Mouse (Mus musculus) spleen, adult 18-20 months (tissue): ENCODE measurements around the gene Aldoc.

Experiments
- DNase-seq, 2 experiments: peaks; one replicate each; pipeline ENCODE4 v3.0.0; 2022; ENCODE audit warnings: mixed read lengths in 2 of 2

Gene Aldoc

DNA sequence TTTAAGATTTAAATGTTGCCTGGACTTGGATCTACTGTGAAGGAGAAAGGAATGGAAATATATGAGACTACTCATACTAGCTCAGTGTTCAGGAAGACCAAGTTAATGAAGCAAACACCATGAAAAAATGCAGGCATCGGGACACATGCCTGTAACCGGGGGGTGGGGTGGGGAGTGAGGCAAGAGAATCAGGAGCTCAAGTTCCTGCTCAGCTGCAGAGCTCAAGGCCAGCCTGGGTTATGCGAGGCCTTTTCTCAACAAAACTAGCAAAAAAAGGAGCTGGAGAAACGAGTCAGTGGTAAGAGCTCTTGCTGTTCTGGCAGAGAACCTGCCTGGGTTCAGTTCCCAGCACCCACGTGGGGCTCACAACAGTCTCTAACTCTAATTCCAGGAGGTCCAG is 11.2 kb downstream of the Aldoc start:
- DNase-seq = no peak

DNA sequence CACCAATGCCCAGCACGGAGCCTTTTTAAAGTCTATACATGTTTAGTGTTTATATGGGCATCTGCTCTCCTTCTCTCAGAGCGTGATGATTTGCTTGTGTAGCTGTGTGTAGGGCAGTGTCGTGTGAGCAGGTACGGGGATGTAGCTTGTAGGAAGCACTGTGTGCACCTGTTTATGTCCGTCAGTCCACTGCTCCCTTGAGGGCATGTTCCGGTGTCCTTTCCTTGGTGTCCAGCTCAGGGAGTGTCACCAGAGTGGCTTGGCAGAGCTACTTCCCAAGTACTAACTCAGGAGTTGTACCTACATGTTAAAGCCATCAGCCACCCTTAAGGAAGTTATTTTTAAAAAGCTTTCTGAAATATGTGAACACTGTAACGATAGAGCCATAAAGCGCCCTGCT is 14.3 kb downstream of the Aldoc start:
- DNase-seq = no peak

DNA sequence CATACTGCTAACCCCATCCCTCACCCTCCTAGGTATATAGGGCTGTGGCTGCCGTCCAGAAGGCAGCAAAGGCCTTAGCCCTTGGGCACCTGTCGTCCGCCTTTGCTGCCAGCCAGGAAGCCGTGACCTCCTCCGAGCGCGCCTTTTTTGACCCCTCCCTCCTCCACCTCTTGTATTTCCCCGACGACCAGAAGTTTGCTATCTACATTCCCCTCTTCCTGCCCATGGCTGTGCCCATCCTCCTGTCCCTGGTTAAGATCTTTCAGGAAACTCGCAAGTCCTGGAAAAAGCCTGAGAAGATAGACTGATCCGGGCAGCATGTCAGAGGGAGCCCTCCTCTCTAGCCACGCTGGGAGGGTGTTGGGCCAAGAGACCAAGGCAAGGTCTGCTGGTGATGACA is 18.9 kb downstream of the Aldoc start:
- no peak for DNase-seq

DNA sequence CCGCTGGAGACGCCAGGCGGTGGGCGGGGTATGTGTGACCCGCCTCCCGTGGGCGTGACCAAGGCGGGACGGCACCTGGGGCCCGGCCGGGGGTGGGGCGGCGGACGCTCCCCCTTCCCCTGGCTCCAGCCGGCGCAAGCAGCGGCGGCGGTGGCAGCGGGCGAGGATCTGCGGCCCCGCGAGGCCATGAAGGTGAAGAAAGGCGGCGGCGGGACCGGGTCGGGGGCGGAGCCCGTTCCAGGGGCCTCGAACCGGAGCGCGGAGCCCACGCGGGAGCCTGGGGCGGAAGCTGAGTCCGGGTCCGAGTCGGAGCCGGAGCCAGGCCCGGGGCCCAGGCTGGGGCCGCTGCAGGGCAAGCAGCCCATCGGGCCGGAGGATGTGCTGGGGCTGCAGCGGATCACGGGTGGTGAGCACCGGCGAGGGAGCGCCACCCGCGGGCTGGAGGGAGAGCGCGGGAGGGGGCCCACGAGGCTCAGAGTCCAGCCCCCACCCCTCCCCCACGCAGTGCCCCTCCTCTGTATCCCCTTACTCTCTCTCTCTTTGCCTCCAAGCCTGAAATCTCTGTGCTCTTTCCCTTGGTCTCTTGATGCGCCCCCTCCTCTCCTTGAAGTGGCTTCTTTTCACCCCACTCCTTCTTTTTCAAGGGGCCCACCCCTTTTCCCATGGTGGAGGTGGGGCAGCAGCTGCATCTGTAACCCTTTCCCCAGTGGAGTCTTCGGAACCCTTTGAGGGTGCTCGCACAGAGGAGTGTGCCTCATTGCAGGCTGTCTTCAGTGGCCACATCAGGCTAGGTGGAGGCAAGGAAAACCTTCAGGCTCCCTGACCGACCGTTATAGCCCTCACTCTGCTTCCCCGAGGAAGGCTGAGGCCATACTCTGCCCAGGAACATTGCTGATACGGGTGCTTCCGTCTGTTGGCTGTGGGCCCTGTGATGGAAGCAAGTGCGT is 20.9 kb downstream of the Aldoc start, which contains the start of gene Unc119:
Gene Unc119 (plus strand): TSS at position 102 of the 947 bp plus-strand sequence.
- peak; percentile 76 to 90 for DNase-seq

DNA sequence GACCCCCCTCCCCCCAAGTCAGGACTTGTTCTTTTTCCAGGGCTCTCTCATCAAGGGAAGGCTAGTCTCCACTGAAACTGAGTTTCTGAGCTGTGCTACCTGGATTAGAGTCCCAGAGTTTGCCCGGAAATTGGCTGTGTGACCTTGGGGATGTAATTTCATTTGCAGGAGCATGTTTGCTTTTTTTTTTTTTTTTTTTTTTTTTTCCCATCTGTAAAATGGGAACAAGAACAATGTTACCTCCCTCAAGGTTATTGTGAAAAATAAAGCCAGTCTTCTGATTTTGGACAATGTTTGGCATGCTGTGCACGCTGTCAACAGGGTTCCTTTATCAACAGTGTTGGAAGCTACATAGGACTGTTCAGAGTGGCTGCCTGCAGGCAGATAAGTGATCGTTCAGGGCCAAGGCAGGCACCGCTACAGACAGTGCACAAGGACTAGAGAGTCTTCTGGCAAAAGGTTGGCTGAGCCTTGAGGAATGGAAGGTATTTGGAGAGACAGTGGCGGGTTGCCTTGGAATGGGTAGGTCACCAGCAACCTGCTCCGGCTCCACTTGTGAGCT is 21.6 kb downstream of the Aldoc start:
- no peak for DNase-seq

DNA sequence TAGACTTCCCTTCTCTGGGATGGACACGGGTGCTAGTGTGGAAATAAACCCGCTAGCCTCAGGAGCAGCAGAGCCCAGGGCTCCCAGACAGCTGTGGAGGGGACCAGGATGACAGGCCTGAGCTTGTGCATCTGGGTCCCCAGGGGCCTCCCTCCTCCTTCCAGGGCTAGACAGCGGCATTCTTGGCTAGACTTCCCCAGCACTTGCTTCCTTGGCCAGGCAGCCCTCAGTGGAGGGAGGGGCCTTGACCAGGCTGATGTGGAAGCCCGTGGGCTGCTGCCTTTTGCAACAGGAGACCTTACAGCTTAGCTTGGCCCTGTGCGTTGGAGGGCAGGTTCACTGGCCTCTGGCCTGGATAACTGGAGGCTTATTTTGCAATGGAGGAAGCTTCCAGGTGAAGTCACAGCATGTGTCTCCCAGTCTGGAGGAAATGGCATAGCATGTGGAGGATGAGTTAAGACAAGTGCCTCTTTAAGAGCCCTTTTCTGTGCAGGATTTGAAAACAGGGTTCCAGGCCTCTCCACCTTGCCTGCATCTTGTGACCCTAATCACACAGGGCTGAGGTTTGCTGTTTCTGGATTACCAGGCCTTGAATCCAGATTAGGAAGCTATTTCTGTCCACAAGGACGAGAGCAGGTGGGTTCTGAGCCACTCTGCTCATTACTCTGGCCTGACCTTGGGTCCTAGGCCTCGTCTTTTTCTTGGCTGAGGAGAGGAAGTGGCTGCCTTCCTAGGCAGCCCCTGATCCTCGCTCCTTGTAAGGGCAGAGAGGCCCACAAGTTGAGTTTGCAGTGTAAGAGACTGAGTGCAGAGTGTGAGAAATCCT is 22.3 kb downstream of the Aldoc start:
- DNase-seq = no peak

DNA sequence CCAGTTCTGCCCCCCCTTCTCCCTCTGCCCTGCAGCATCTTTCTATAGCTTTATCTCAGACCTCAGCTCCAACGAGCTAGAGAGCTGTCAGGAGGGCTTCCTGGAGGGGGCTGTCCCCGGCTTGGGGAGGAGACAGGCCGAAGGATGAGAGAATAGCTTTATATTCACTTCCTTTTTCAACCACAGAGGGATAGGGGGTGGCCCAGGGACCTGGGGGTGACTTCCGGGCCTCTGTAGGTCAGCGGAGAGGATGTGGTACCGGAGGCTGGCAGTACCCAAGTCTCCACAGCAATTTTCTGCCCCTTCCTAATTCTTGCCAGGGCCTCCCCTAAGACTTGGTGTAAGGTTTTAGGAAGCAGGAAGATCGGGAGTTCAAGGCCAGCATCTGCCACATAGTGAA is 23.0 kb downstream of the Aldoc start:
- peak; percentile 64 to 74 for DNase-seq

DNA sequence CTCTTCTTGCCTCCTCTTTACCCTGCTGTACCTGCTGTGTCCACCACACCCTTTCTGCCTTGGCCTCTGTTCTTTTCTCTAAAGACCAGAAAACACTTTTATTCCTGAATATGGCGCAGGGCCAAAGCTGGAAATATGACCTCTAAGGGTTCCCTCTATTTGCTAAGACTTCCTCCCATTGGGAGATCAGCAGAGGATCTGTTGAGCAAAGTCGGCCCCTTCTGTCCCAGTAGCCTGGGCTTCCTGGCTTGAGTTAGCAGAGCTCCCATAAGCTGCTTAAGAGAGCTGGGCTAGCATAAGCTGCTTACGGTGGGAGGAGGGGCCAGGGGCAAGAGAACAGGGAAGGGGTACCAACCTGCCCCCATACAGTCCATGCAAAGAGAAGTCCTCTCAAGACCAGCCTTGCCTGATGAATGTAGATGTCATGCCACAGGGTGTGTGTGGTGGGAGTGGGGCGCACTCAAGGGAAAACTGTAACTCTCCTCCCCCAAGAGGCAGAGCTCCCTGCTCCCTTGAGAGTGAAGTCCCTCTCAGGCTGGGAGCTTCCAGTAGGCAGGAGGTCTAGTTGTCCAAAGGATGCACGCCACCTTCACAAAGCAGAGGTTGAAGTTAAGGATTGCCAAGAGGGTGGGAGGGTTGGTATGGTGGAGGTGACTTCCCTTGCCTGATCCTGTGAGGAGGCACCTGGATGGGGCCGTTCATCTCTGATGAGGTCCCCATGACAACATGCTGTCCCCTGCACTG is 23.7 kb downstream of the Aldoc start:
- no peak for DNase-seq

DNA sequence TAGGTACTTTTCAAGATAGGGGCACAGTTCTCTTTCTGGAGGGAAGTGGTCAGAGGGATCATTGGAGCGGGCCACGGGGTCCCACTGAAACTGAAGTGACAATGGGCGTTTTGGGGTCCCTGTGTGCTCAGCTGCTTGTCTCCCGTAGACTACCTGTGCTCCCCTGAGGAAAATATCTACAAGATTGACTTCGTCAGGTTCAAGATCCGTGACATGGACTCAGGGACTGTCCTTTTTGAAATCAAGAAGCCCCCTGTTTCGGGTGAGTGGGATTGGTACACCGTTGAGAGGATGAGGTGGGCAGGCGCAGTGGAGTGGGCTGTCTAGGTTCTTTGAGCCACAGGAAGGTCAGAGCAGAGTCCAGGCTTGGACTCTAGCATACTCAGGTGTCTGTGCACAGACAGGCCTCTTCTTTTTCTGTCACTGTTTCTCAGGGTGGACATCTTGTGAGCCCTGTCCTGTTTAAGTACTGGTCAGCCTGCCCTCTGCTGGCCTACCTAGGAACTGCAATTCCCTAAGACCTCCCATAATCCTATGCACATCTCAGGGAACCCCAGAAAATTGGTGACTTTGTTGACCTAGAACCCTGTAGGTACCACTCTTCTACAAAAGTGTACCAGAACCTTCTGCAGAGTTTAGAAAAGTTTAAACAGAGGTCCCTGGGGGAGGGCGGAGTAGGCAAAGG is 24.4 kb downstream of the Aldoc start:
- DNase-seq = peak in 1 of 2 experiments; percentile 76

DNA sequence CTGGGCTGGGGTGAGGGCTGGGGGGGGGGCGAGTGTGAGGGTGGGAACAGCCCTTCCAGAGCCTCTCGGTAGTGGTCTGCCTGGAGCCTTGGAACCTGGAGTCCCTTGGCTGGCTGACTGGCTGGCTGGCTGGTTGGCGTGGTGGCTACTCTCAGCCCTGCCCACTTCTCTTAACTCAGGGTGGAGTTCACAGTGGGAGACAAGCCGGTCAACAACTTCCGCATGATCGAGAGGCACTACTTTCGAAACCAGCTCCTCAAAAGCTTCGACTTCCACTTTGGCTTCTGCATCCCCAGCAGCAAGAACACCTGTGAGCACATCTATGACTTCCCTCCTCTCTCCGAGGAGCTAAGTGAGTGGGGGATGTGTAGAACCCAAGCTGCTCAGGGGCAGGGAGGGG is 25.1 kb downstream of the Aldoc start:
- no peak for DNase-seq

DNA sequence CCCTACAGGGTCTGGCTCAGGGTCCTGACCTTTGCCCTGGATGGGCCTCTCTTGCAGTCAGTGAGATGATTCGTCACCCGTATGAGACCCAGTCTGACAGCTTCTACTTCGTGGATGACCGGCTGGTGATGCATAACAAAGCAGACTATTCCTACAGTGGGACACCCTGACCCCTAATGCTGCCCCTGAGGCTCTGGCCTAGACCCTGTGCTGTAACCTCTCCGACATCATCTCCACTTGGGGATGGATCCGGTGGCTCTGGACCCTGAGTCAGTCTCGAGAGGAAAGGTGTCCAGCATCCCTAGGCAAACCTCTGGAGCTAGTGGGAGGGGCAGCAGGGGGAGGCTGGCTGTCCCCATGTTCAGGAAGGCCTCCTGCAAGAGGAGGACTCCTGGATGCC is 25.7 kb downstream of the Aldoc start:
- DNase-seq = no peak

DNA sequence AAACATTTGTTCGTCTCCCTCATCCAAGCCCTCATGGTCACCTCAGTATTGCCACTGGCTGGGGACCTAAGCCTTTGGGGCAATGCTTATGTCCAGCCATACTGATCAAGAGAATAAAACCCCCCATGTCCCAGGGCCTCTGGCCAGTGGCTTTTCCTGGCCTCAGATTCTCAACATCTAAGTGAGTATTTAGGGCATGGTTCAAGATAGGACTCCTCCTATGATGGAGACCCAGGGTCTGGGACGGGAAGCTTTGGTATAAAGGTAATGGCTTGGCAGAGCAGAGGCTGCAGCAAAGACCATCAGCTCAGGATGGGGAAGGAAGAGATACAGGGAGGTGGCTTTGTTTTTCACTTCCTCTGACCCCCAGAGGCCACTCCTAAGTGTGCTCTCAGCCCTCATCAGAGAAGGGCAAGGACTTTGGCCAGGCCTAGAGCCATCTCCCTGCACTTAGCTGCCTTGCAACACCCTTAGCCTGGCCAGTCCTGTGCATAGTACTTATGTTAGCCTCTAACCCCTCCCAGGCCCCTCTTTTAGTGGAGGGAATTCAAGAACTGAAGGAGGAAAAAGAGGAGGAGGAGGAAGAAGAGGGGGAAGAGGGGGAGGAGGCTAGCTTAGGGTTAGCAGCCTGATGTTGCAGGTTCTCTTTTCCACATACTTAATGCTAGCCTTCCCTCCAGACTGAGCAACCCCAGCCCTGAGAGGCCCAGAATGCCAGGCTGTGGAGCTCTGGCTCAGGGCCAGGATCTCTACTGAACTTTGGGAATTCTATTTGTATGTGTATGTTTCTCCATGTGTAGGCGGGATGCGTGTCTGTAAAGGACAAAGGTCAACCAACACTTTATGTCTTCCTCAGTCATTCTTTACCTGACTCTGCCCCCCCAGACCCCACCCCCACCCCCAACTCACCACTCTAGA is 26.9 kb downstream of the Aldoc start:
- peak in 1 of 2 experiments; percentile 35 for DNase-seq

DNA sequence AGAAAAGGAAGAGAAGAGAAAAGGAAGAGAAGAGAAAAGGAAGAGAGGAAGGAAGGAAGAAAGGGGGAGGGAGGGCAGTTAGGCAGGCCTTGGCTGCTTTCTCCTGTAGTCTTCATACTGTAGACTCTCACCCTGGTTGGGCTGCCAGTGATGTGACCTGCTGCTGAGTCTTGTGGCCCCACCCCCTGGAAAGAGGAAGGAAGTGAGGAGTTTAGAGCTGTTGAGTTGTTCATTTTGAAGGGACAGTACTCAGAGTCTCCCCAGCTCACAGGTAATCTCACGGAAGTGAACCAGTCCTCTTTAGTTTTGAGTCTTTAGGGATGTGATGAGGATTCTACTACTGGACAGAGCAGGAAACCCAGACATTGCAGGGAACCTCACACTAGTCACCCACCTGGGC is 30.3 kb downstream of the Aldoc start:
- peak; percentile 53 to 55 for DNase-seq

DNA sequence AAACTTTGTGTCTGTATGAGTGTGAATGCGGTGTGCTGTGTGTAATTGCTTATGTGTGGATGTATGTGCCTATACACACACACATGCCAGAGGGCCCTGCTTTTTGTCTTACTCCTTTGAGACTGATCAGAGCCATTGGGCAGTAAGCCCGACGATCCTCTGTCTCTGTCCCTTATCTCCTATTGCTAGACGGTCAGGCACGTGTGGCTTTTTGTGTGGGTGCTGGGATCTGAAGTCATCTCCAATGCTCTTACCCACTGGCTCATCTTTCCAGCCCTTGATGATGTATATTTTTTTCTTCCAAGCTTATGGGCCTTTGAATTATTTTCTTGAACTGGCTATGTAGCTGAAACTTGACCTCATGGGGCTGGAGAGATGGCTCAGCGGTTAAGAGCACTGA is 32.1 kb downstream of the Aldoc start:
- DNase-seq = no peak

DNA sequence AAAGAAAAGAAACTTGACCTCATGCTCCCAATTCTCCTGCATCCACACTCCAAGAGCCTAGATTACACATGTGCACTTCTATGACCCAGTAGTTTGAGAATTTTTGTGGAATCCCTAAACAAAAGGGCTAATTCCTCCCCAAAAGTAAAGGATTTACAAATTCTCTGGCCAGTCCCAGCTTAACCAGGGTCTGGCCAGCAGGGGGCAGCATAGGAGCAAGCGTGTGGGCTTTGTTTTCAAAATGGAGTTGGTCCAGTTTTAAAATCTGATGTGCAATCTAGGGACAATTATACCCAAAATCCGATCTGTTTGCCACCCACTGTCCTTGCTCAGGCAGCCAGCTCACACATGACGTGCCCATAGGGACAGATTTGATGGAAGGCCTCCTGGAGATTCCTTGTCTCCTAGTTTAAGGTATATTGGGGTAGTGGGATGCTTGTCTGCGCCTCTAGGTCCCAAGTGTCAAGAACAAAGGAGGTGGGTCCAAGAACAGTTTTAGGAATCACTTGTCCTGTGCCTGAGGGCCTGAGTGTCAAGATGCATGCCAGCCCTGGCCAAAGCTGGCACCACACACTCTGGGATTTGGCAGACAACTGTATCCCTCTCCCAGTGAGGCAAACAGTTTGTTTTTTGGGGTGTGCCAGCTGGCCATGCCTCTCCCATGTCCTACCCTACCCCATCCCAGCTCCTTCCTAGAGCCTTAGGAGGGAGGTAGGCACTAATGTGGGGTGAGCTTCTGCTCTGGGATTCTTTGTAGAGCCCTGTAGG is 32.9 kb downstream of the Aldoc start:
- peak in 1 of 2 experiments; percentile 79 for DNase-seq

DNA sequence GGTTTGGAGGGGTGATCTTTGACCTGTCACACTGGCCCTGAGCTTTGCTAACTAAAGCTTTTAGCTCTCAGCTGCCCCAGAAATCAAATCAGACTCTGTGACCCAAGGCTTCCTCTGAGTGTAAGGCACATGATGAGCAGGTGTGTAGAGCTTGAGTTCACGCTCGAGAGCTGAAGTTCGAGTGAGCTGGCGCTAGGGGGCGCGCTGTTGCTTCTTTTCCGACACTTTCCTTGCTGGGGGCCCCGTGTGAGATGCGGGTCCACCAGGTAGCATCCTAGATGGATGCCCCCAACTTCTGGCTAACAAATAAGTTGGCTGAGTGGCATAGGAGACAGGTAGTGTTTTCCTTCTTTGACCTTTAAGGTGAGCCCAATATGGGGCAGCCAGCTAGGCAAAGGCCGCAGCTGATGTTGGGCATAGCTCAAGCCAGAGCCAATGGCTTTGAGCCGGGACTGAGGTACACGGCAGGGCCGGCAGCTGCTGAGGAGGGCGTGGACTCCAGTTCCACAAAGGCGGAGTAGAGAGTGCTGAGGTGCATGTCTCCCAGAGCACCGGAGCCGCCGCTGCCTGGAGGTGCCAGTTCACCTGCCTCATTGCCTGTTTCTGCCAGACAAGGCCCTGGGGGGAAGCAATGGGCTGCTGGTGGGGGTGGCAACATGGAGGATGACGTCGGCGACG is 35.7 kb downstream of the Aldoc start:
- peak in 1 of 2 experiments; percentile 39 for DNase-seq

DNA sequence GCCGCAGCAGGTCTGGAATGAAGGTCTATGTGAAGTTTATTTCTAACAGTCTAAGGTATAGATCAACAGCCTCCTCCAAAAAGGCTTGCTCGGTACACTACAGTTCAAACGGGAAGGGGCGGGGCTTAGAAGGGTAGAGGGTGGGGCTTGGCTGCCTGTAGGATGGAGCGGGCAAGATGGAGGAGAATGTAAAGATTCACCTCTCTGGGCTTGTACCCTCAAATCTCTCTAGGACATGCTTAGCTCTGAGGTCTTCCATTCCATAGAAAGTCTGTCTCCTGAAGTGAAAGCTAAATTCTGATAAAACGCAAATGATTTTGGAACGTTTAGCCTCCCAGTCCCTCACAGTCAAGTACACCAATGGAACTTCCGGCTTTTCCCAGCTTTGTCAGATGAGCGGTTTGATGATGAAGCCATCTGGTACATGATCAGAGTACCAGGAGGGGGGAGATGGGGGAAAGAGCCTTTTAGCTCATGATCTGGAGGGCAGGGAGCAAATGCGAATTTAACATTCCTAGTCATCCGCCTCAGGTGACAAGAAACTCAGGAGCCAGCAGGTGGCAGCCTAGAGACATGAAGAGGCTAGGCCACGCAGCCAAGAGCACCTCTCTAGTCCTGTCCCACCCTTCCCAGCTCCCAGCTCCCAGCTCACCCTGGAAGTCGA is 37.5 kb downstream of the Aldoc start:
- peak; percentile 63 to 84 for DNase-seq

DNA sequence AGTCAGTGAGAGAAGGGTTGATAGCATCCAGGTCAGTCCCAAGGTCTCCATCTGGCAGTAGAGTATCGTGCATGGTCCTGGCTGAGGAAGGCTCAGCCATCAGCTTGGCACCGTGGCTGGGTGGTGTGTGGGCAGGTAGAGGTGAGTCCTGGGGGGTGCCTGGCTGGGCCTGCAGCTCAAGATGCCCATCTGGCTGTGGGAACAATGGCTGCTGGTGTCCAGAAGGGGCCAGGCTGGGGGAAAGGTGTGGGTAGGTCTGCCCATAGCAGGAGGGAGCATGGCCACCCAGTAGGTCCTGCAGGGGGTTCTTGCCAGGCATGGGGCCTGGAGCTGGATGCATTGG is 38.0 kb downstream of the Aldoc start:
- no peak for DNase-seq
